In genomic region chr15:80260677-80261076, GRCm38 (mm10) we compare ENCODE assay signal across 8 mouse cellular contexts. TPM values are rescaled to one million over a fixed set of nuclear protein-coding genes. Genes with fewer than 3 reads are reported as not detected.
DNase-seq lines count a peak whose midpoint lies in the region; ATAC-seq and TF ChIP-seq lines count a peak whose summit lies in the region.

No protein-coding gene starts in this region.

- peaks cover 8% of the 10 kb centered on the region for H3K4me1 ChIP-seq in lung, embryonic 14.5 days (ENCODE audit: insufficient read depth)

- H3K9ac ChIP-seq in lung, embryonic 14.5 days = no peak overlapping the region

- peaks cover 33% of the 10 kb centered on the region for H3K79me3 ChIP-seq in C2C12 (ENCODE audit: low read depth)

- H3K4me2 ChIP-seq in lung, embryonic 14.5 days = no peak overlapping the region

- no peak overlapping the region for H3K4me3 ChIP-seq in C2C12 (ENCODE audit: insufficient read depth, poor library complexity, severe bottlenecking)
- no peak overlapping the region for H3K4me3 ChIP-seq in lung, embryonic 14.5 days (ENCODE audit: low read depth, low read length)

- H3K36me3 ChIP-seq in C2C12 (ENCODE audit: control insufficient read depth, insufficient read depth) = peaks cover 56% of the 10 kb centered on the region
- peaks cover 45% of the 10 kb centered on the region for H3K36me3 ChIP-seq in lung, embryonic 14.5 days (ENCODE audit: insufficient read depth)

- H3K27ac ChIP-seq in lung, embryonic 14.5 days (ENCODE audit: low read depth) = no peak overlapping the region

- no peaks in the 10 kb centered on the region for H3K27me3 ChIP-seq in C2C12 (ENCODE audit: control insufficient read depth, insufficient read depth, insufficient read length)
- H3K27me3 ChIP-seq in lung, embryonic 14.5 days (ENCODE audit: insufficient read depth, low read length) = no peaks in the 10 kb centered on the region

- peak; percentile 33; the same call in 1 of the 2 replicates for ATAC-seq in granulocyte monocyte progenitor cell, adult 5-6 weeks (replicated peaks; ENCODE audit: poor library complexity, severe bottlenecking)
- no peak for ATAC-seq in lung, embryonic 14.5 days (ENCODE audit: insufficient read depth)

- H3K9me3 ChIP-seq in lung, embryonic 14.5 days (ENCODE audit: low read depth, low read length) = no peaks in the 10 kb centered on the region

- WGBS in lung, embryonic 14.5 days = 7% methylated on average over 3 of the region's 3 CpGs

- H3K79me2 ChIP-seq in C2C12 (ENCODE audit: control insufficient read depth, insufficient read depth) = peaks cover 56% of the 10 kb centered on the region

- peak; percentile 96 for TF ChIP-seq CTCF in C2C12 (IDR thresholded peaks at IDR 0.05; ENCODE audit: control insufficient read depth, insufficient read depth, insufficient read length)
- peak; percentile 97 for TF ChIP-seq CTCF in lung, embryonic 14.5 days (IDR thresholded peaks at IDR 0.05; ENCODE audit: low read depth)

- H3ac ChIP-seq in C2C12 (ENCODE audit: control insufficient read depth, insufficient read length, low read depth) = no peak overlapping the region

- DNase-seq in adipocyte (ENCODE audit: low spot score) = peak; percentile 82
- DNase-seq in cerebellum, postnatal 4 days (ENCODE audit: low spot score in 2 of 2) = peak; percentile 77 to 90
- peak; percentile 71 to 89 for DNase-seq in layer of hippocampus, adult 18-20 months (ENCODE audit: low spot score in 2 of 2)
- peak; percentile 94 for DNase-seq in lung, embryonic 14.5 days
- DNase-seq in retina, postnatal 7 days (ENCODE audit: low read depth, low spot score) = peak; percentile 74
- DNase-seq in urinary bladder, adult 18-20 months (ENCODE audit: low spot score in 2 of 2) = peak; percentile 50 to 80

TF ChIP-seq in C2C12, 6 proteins besides CTCF, POLR2A, EP300 and RAD21:
- no peak for TF ChIP-seq FOSL1 (IDR thresholded peaks at IDR 0.05; ENCODE audit: insufficient read depth, low read length, poor library complexity, severe bottlenecking)
- TF ChIP-seq MYOD1 (IDR thresholded peaks at IDR 0.05; ENCODE audit: control insufficient read depth, insufficient read length, low read depth) = no peak
- TF ChIP-seq MAX (IDR thresholded peaks at IDR 0.05) = peak; percentile 79
- no peak for TF ChIP-seq USF1 (IDR thresholded peaks at IDR 0.05; ENCODE audit: low read depth)
TF ChIP-seq in C2C12: peak in this region for 1.

RNA-seq across cellular contexts. Expression of gene Rps19bp1, which starts 3.4 kb away (rescaled TPM):
- polyA plus RNA-seq in C2C12 (2012; fragmentation: generic; extraction: Trizol) = 223 TPM
- total RNA-seq in granulocyte monocyte progenitor cell, adult 5-6 weeks (2014; fragmentation: Nextera tagmentation) = 34.9 and 40.9 TPM in 2 replicates
- 32.7 and 40.0 TPM in 2 replicates for total RNA-seq in granulocyte monocyte progenitor cell, adult 5-6 weeks (2017)
- total RNA-seq in layer of hippocampus, adult 18-20 months (2021) = 10 to 100 TPM; 36.1 to 40.0 TPM
- polyA plus RNA-seq in lung, embryonic 14.5 days (2014; fragmentation: Nextera tagmentation; extraction: Ambion mirVana) = 56.4 and 61.0 TPM in 2 replicates

RNA-seq across cellular contexts. Expression of gene Atf4, which starts 5.7 kb away (rescaled TPM):
- polyA plus RNA-seq in C2C12 (2012; fragmentation: generic; extraction: Trizol) = 507 TPM
- 195 and 214 TPM in 2 replicates for total RNA-seq in granulocyte monocyte progenitor cell, adult 5-6 weeks (2014; fragmentation: Nextera tagmentation)
- 361 and 380 TPM in 2 replicates for total RNA-seq in granulocyte monocyte progenitor cell, adult 5-6 weeks (2017)
- total RNA-seq in layer of hippocampus, adult 18-20 months (2021) = 100 to 1,000 TPM in 1 of 2 experiments, 10 to 100 TPM in 1; 98.4 to 101 TPM
- polyA plus RNA-seq in lung, embryonic 14.5 days (2014; fragmentation: Nextera tagmentation; extraction: Ambion mirVana) = 115 and 136 TPM in 2 replicates

RNA-seq across cellular contexts. Expression of gene AC140267.1, which starts 25.0 kb away (rescaled TPM):
- not detected for polyA plus RNA-seq in C2C12 (2012; fragmentation: generic; extraction: Trizol)
- total RNA-seq in granulocyte monocyte progenitor cell, adult 5-6 weeks (2014; fragmentation: Nextera tagmentation) = 39.4 TPM in 1 of 2 replicates, not detected in the other
- total RNA-seq in granulocyte monocyte progenitor cell, adult 5-6 weeks (2017) = not detected in 2 replicates
- total RNA-seq in layer of hippocampus, adult 18-20 months (2021) = 10 to 100 TPM; 15.2 to 19.6 TPM
- not detected in 2 replicates for polyA plus RNA-seq in lung, embryonic 14.5 days (2014; fragmentation: Nextera tagmentation; extraction: Ambion mirVana)

RNA-seq across cellular contexts. Expression of gene Cacna1i, which starts 26.4 kb away (rescaled TPM):
- not detected for polyA plus RNA-seq in C2C12 (2012; fragmentation: generic; extraction: Trizol)
- total RNA-seq in granulocyte monocyte progenitor cell, adult 5-6 weeks (2014; fragmentation: Nextera tagmentation) = not detected in 2 replicates
- total RNA-seq in granulocyte monocyte progenitor cell, adult 5-6 weeks (2017) = not detected in 2 replicates
- total RNA-seq in layer of hippocampus, adult 18-20 months (2021) = 10 to 100 TPM; 44.2 to 46.2 TPM
- not detected in 2 replicates for polyA plus RNA-seq in lung, embryonic 14.5 days (2014; fragmentation: Nextera tagmentation; extraction: Ambion mirVana)

RNA-seq across cellular contexts. Expression of gene Mief1, which starts 26.9 kb away (rescaled TPM):
- 27.3 TPM for polyA plus RNA-seq in C2C12 (2012; fragmentation: generic; extraction: Trizol)
- 20.3 and 31.4 TPM in 2 replicates for total RNA-seq in granulocyte monocyte progenitor cell, adult 5-6 weeks (2014; fragmentation: Nextera tagmentation)
- 19.2 and 20.8 TPM in 2 replicates for total RNA-seq in granulocyte monocyte progenitor cell, adult 5-6 weeks (2017)
- 10 to 100 TPM; 32.7 to 33.9 TPM for total RNA-seq in layer of hippocampus, adult 18-20 months (2021)
- polyA plus RNA-seq in lung, embryonic 14.5 days (2014; fragmentation: Nextera tagmentation; extraction: Ambion mirVana) = 31.7 and 32.9 TPM in 2 replicates
